In the genomic region with DNA sequence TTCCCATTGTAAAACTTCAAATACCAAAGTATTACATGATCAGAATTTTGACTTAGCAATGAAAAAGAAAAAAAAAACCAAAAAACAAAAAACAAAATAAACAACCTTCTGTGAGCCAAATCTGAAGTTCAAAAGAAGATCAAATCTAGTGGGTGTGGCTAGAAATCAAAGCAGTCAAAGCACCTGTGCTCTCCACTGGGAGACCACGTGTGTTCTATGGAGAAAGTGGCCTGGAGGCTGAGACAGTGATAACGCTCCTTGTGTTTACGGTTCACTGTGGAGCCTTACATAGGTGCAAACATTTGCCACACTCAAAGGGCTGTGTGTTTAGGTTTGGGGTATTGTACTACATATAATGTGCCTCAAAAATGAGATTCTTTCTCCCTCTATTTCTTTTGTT, we compare ENCODE assay signal across 18 mouse cellular contexts.
DNase-seq lines count a peak whose midpoint lies in the region; ATAC-seq lines count a peak whose summit lies in the region.
"Had no signal": no experiment of that assay in that cellular context is flagged by ENCODE, and none has a peak within 500 bp of the region (broad histone marks: within the 10 kb centered on the region; RNA-seq: fewer than 3 reads in every experiment).

No protein-coding gene starts in this region.

- ATAC-seq in erythroblast, adult 5-6 weeks (replicated peaks; ENCODE audit: low FRiP score, poor library complexity, severe bottlenecking): no peak
- ATAC-seq: forebrain, embryonic 15.5 days; hindbrain, postnatal 0 days; Patski had no signal

- DNase-seq in thymus, postnatal 14 days: peak; percentile 23
- no peak for DNase-seq in thymus, adult 18-20 months
- peak; percentile 63 for DNase-seq in CD4-positive, CD25-positive, alpha-beta regulatory T cell, adult 2 months (ENCODE audit: low read depth, low spot score)
- DNase-seq in induced T-regulatory cell, adult 2 months (ENCODE audit: low read depth): peak; percentile 62
- DNase-seq in left cerebral cortex, adult 8-10 months (ENCODE audit: low spot score in 2 of 2): no peak
- DNase-seq: adrenal gland, postnatal 10 days; adrenal gland, postnatal 36 days; cerebellum, adult 18-20 months; cerebellum, adult 9-10 months; cerebellum, postnatal 14 days; gastrocnemius, postnatal 36 days; heart, adult 2 months; heart, postnatal 14 days; heart, postnatal 4 days had no signal

Comparison
In these comparisons a context has a peak if more than half of its experiments do, and no peak if none do; other contexts are left out.
1. DNase-seq: peak in thymus, postnatal 14 days (single experiment), CD4-positive, CD25-positive, alpha-beta regulatory T cell, adult 2 months (single experiment) and induced T-regulatory cell, adult 2 months (single experiment); none in thymus, adult 18-20 months (0 of 2) and left cerebral cortex, adult 8-10 months (0 of 2).